Comparison of ENCODE assay signal across 8 mouse cellular contexts in genomic region chr1:150992711-150993161, GRCm38 (mm10). TPM values are rescaled to one million over a fixed set of nuclear protein-coding genes. Genes with fewer than 3 reads are reported as not detected.
DNase-seq lines count a peak whose midpoint lies in the region; ATAC-seq and TF ChIP-seq lines count a peak whose summit lies in the region.
"Had no signal": no experiment of that assay in that cellular context is flagged by ENCODE, and none has a peak within 500 bp of the region (broad histone marks: within the 10 kb centered on the region; RNA-seq: fewer than 3 reads in every experiment).

No protein-coding gene starts in this region.

- intact Hi-C loops in left cerebral cortex, postnatal 14 days (cut with DNase I): no loop called here

- H3K9me3 ChIP-seq in forebrain, postnatal 0 days (ENCODE audit: low read length): no peaks in the 10 kb centered on the region
- H3K9me3 ChIP-seq in liver, embryonic 15.5 days (replicated peaks): no peaks in the 10 kb centered on the region

- no peak overlapping the region for H3K27ac ChIP-seq in spleen, adult 2 months (ENCODE audit: insufficient read depth, low read length)
- no peak overlapping the region for H3K27ac ChIP-seq in forebrain, postnatal 0 days (ENCODE audit: low read depth, low read length)
- H3K27ac ChIP-seq in liver, embryonic 15.5 days (replicated peaks): no peak overlapping the region
- H3K27ac ChIP-seq: macrophage had no signal

- H3K4me1 ChIP-seq in spleen, adult 2 months (ENCODE audit: control insufficient read depth, insufficient read depth, insufficient read length): peaks cover 4% of the 10 kb centered on the region
- H3K4me1 ChIP-seq in forebrain, postnatal 0 days (ENCODE audit: insufficient read depth): no peaks in the 10 kb centered on the region
- no peaks in the 10 kb centered on the region; the same call in 1 of the 2 replicates for H3K4me1 ChIP-seq in liver, embryonic 15.5 days (replicated peaks)

- no peak for TF ChIP-seq POLR2A in spleen, adult 2 months (IDR thresholded peaks at IDR 0.05; ENCODE audit: low read depth, low read length)

- peak overlapping the region; percentile 87 for H3K4me2 ChIP-seq in forebrain, postnatal 0 days (ENCODE audit: low read depth)
- H3K4me2 ChIP-seq in liver, embryonic 15.5 days: peak overlapping the region; percentile 68

- 0 out of 2 replicates have a peak overlapping the region, but pooled peaks have one; percentile 31 for H3K9ac ChIP-seq in forebrain, postnatal 0 days
- no peak overlapping the region for H3K9ac ChIP-seq in liver, embryonic 15.5 days

- peak overlapping the region; percentile 46; the same call in 1 of the 2 replicates for H3K4me3 ChIP-seq in spleen, adult 2 months (ENCODE audit: extremely low read depth, insufficient read depth, insufficient read length)
- H3K4me3 ChIP-seq in forebrain, postnatal 0 days (ENCODE audit: low read depth, low read length): peak overlapping the region; percentile 41
- peak overlapping the region; percentile 51 for H3K4me3 ChIP-seq in liver, embryonic 15.5 days (replicated peaks)

- no peak; the same call in 1 of the 2 replicates for ATAC-seq in forebrain, postnatal 0 days
- no peak for ATAC-seq in liver, embryonic 15.5 days (ENCODE audit: insufficient read depth)

- DNase-seq in spleen, adult 2 months (ENCODE audit: low read depth in 1 of 2, low spot score in 2 of 2): no peak
- DNase-seq in spleen, postnatal 14 days (ENCODE audit: low spot score in 2 of 2): no peak
- DNase-seq in forebrain, postnatal 0 days: no peak
- DNase-seq in natural killer cell, adult 2 months (ENCODE audit: low spot score in 2 of 2): no peak
- DNase-seq in embryo, embryonic 10.5 days (ENCODE audit: low spot score): no peak
- DNase-seq in left cerebral cortex, postnatal 14 days (ENCODE audit: low spot score in 2 of 2): no peak

- H3K36me3 ChIP-seq in spleen, adult 2 months (ENCODE audit: control insufficient read depth, insufficient read depth, low read length): no peaks in the 10 kb centered on the region
- no peaks in the 10 kb centered on the region for H3K36me3 ChIP-seq in forebrain, postnatal 0 days (ENCODE audit: insufficient read depth)
- no peaks in the 10 kb centered on the region for H3K36me3 ChIP-seq in liver, embryonic 15.5 days (replicated peaks)

- WGBS in spleen, adult 2 months: 9% methylated on average over 6 of the region's 6 CpGs
- 2% methylated on average over 6 of the region's 6 CpGs for WGBS in forebrain, postnatal 0 days
- 5% methylated on average over 6 of the region's 6 CpGs for WGBS in liver, embryonic 15.5 days (ENCODE audit: insufficient replicate concordance)

- H3K27me3 ChIP-seq in spleen, adult 2 months (ENCODE audit: control insufficient read depth, insufficient read depth, low read length): peaks cover 5% of the 10 kb centered on the region
- H3K27me3 ChIP-seq in forebrain, postnatal 0 days (ENCODE audit: insufficient read depth, low read length): peaks cover 8% of the 10 kb centered on the region
- H3K27me3 ChIP-seq in liver, embryonic 15.5 days: peaks cover 27% of the 10 kb centered on the region

- no peak for TF ChIP-seq CTCF in spleen, adult 2 months (IDR thresholded peaks at IDR 0.05; ENCODE audit: extremely low read depth, insufficient read depth, insufficient read length, insufficient replicate concordance)
- no peak for TF ChIP-seq CTCF in forebrain, postnatal 0 days (IDR thresholded peaks at IDR 0.05; ENCODE audit: low read depth)

RNA-seq across cellular contexts. Expression of gene Hmcn1, which starts 0.5 kb away (rescaled TPM):
- polyA plus RNA-seq in spleen, adult 2 months (2012; rRNA removed): 8.6 and 12.1 TPM in 2 replicates
- total RNA-seq in forebrain, postnatal 0 days (2014; rRNA removed): 4.1 and 4.5 TPM in 2 replicates
- 0.80 and 1.2 TPM in 2 replicates for polyA plus RNA-seq in forebrain, postnatal 0 days (2015; fragmentation: Nextera tagmentation; extraction: Ambion mirVana)
- 1.7 and 2.0 TPM in 2 replicates for polyA plus RNA-seq in liver, embryonic 15.5 days (2015; fragmentation: Nextera tagmentation; extraction: Ambion mirVana)
- 1 to 10 TPM; 3.5 to 5.4 TPM for total RNA-seq in left cerebral cortex, postnatal 14 days (2021)
- polyA plus RNA-seq: macrophage had no signal
